ENCODE assay signal across 10 mouse cellular contexts in genomic region chr5:136045408-136045807, GRCm38 (mm10). TPM values are rescaled to one million over a fixed set of nuclear protein-coding genes. Genes with fewer than 3 reads are reported as not detected.
DNase-seq lines count a peak whose midpoint lies in the region; ATAC-seq and TF ChIP-seq lines count a peak whose summit lies in the region.
"Had no signal": no experiment of that assay in that cellular context is flagged by ENCODE, and none has a peak within 500 bp of the region (broad histone marks: within the 10 kb centered on the region; RNA-seq: fewer than 3 reads in every experiment).

No protein-coding gene starts in this region.

- TF ChIP-seq EP300 in liver, postnatal 0 days (IDR thresholded peaks at IDR 0.05; ENCODE audit: low read depth): no peak

- no peak for ATAC-seq in liver, postnatal 0 days

- no peak overlapping the region for H3K4me2 ChIP-seq in liver, postnatal 0 days (ENCODE audit: low read depth, low read length)
- H3K4me2 ChIP-seq: lung, embryonic 15.5 days had no signal

- H3K36me3 ChIP-seq in liver, postnatal 0 days (replicated peaks; ENCODE audit: insufficient read depth, low read length): no peaks in the 10 kb centered on the region
- no peaks in the 10 kb centered on the region for H3K36me3 ChIP-seq in embryonic facial prominence, embryonic 10.5 days (replicated peaks)
- no peaks in the 10 kb centered on the region for H3K36me3 ChIP-seq in splenic B cell, adult 2 months (ENCODE audit: control insufficient read depth, insufficient read depth, low read length, poor library complexity, severe bottlenecking)
- H3K36me3 ChIP-seq: lung, embryonic 15.5 days had no signal

- no peak overlapping the region for H3K9ac ChIP-seq in liver, postnatal 0 days (replicated peaks)
- H3K9ac ChIP-seq: lung, embryonic 15.5 days had no signal

- H3K27ac ChIP-seq in liver, postnatal 0 days (ENCODE audit: low read depth): no peak overlapping the region
- no peak overlapping the region for H3K27ac ChIP-seq in embryonic facial prominence, embryonic 10.5 days (replicated peaks)
- H3K27ac ChIP-seq: lung, embryonic 15.5 days had no signal

- DNase-seq in adrenal gland, adult 2 months: peak; percentile 29
- no peak for DNase-seq in adrenal gland, postnatal 25 days
- no peak for DNase-seq in liver, postnatal 0 days
- no peak for DNase-seq in liver
- peak; percentile 41 for DNase-seq in embryonic facial prominence, embryonic 10.5 days (ENCODE audit: low spot score)
- DNase-seq in splenic B cell, adult 2 months (ENCODE audit: low read depth, low spot score): peak; percentile 54
- no peak for DNase-seq in right cerebral cortex, postnatal 14 days
- no peak for DNase-seq in frontal cortex, postnatal 14 days (ENCODE audit: low spot score in 2 of 2)

- peak; percentile 54 for TF ChIP-seq CTCF in liver, postnatal 0 days (IDR thresholded peaks at IDR 0.05; ENCODE audit: low read depth)

- 34% methylated on average over 9 of the region's 9 CpGs for WGBS in liver, postnatal 0 days (ENCODE audit: insufficient replicate concordance)
- 46% methylated on average over 9 of the region's 9 CpGs for WGBS in embryonic facial prominence, embryonic 10.5 days

- peaks cover 3% of the 10 kb centered on the region; the same call in 1 of the 2 replicates for H3K4me1 ChIP-seq in liver, postnatal 0 days (ENCODE audit: insufficient read depth)
- peaks cover 25% of the 10 kb centered on the region for H3K4me1 ChIP-seq in embryonic facial prominence, embryonic 10.5 days
- H3K4me1 ChIP-seq: lung, embryonic 15.5 days had no signal

- no peaks in the 10 kb centered on the region for H3K27me3 ChIP-seq in liver, postnatal 0 days (ENCODE audit: insufficient read depth, low read length)
- H3K27me3 ChIP-seq in embryonic facial prominence, embryonic 10.5 days (replicated peaks; ENCODE audit: low read depth, poor library complexity, severe bottlenecking): no peaks in the 10 kb centered on the region
- H3K27me3 ChIP-seq in splenic B cell, adult 2 months (ENCODE audit: control insufficient read depth, insufficient read depth, low read length, poor library complexity, severe bottlenecking): no peaks in the 10 kb centered on the region
- H3K27me3 ChIP-seq: lung, embryonic 15.5 days had no signal

- H3K9me3 ChIP-seq in liver, postnatal 0 days (ENCODE audit: low read length): no peaks in the 10 kb centered on the region
- no peaks in the 10 kb centered on the region for H3K9me3 ChIP-seq in embryonic facial prominence, embryonic 10.5 days
- H3K9me3 ChIP-seq: lung, embryonic 15.5 days had no signal

- H3K4me3 ChIP-seq in liver, postnatal 0 days (ENCODE audit: low read depth, low read length): no peak overlapping the region
- H3K4me3 ChIP-seq in embryonic facial prominence, embryonic 10.5 days: no peak overlapping the region
- H3K4me3 ChIP-seq: lung, embryonic 15.5 days had no signal

RNA-seq across cellular contexts. Expression of gene Upk3b, which starts 7.1 kb away (rescaled TPM):
- 10 to 100 TPM in 1 of 2 experiments, 1 to 10 TPM in 1; 8.8 to 10.8 TPM for total RNA-seq in adrenal gland, adult 2 months (2021)
- 8.5 and 8.9 TPM in 2 replicates for polyA plus RNA-seq in adrenal gland, adult 2 months (2012; rRNA removed)
- total RNA-seq in adrenal gland, postnatal 25 days (2021): 1.4 and 3.0 TPM in 2 replicates
- polyA plus RNA-seq in liver, postnatal 0 days (2015; fragmentation: Nextera tagmentation; extraction: Ambion mirVana): 4.0 and 4.7 TPM in 2 replicates
- polyA plus RNA-seq in embryonic facial prominence, embryonic 10.5 days (2016; fragmentation: Nextera tagmentation; extraction: Ambion mirVana): 0.32 and 0.78 TPM in 2 replicates

RNA-seq across cellular contexts. Expression of gene Upk3bl, which starts 8.9 kb away (rescaled TPM):
- under 1 TPM in 1 of 2 experiments, not detected in 1; 0.35 TPM for total RNA-seq in adrenal gland, adult 2 months (2021)
- polyA plus RNA-seq in adrenal gland, adult 2 months (2012; rRNA removed): 0.30 TPM in 1 of 2 replicates, not detected in the other
- not detected in 2 replicates for total RNA-seq in adrenal gland, postnatal 25 days (2021)
- polyA plus RNA-seq in liver, postnatal 0 days (2015; fragmentation: Nextera tagmentation; extraction: Ambion mirVana): not detected in 2 replicates
- 6.0 and 6.7 TPM in 2 replicates for polyA plus RNA-seq in embryonic facial prominence, embryonic 10.5 days (2016; fragmentation: Nextera tagmentation; extraction: Ambion mirVana)
- total RNA-seq: gastrocnemius, postnatal 25 days had no signal

RNA-seq across cellular contexts. Expression of gene Rasa4, which starts 38.3 kb away (rescaled TPM):
- 10 to 100 TPM; 10.5 to 14.7 TPM for total RNA-seq in adrenal gland, adult 2 months (2021)
- 29.5 and 34.4 TPM in 2 replicates for polyA plus RNA-seq in adrenal gland, adult 2 months (2012; rRNA removed)
- total RNA-seq in adrenal gland, postnatal 25 days (2021): 13.8 and 19.1 TPM in 2 replicates
- polyA plus RNA-seq in liver, postnatal 0 days (2015; fragmentation: Nextera tagmentation; extraction: Ambion mirVana): 2.1 TPM in 2 replicates
- polyA plus RNA-seq in embryonic facial prominence, embryonic 10.5 days (2016; fragmentation: Nextera tagmentation; extraction: Ambion mirVana): 2.4 and 4.7 TPM in 2 replicates

RNA-seq across cellular contexts. Expression of gene Dtx2, which starts 50.8 kb away (rescaled TPM):
- total RNA-seq in adrenal gland, adult 2 months (2021): 10 to 100 TPM; 13.6 to 19.0 TPM
- 30.1 and 34.3 TPM in 2 replicates for polyA plus RNA-seq in adrenal gland, adult 2 months (2012; rRNA removed)
- 12.4 and 13.4 TPM in 2 replicates for total RNA-seq in adrenal gland, postnatal 25 days (2021)
- polyA plus RNA-seq in liver, postnatal 0 days (2015; fragmentation: Nextera tagmentation; extraction: Ambion mirVana): 4.8 and 4.9 TPM in 2 replicates
- polyA plus RNA-seq in embryonic facial prominence, embryonic 10.5 days (2016; fragmentation: Nextera tagmentation; extraction: Ambion mirVana): 38.5 and 39.2 TPM in 2 replicates

Comparison
In these comparisons a context has a peak if more than half of its experiments do, and no peak if none do; other contexts are left out.
1. DNase-seq: peak in adrenal gland, adult 2 months (single experiment), embryonic facial prominence, embryonic 10.5 days (single experiment) and splenic B cell, adult 2 months (single experiment); none in adrenal gland, postnatal 25 days (single experiment), liver, postnatal 0 days (single experiment), liver (single experiment), right cerebral cortex, postnatal 14 days (single experiment) and frontal cortex, postnatal 14 days (0 of 2).